Mouse (Mus musculus) brain, embryonic 14.5 days (tissue): ENCODE measurements around the gene Retreg1. TPM values are rescaled to one million over a fixed set of nuclear protein-coding genes. Genes with fewer than 3 reads are reported as not detected.
"Not testable (repeated sequence)": the region's sequence is repeated elsewhere in the genome, so short reads cannot be mapped to it uniquely, and the experiment has no call there.

Source experiments
- DNase-seq: peaks from one replicate; pipeline ENCODE4 v3.0.0-alpha.2; 2011; ENCODE audit warnings: low read depth
- CTCF ChIP-seq: fragments of 200-500 bp; IDR thresholded peaks from 2 replicates; pipeline ENCODE4 v1.5.1; 2012; ENCODE audit warnings: inconsistent platforms, mild to moderate bottlenecking, moderate library complexity, borderline replicate concordance; ENCODE audit not compliant: insufficient read depth, insufficient read length; ENCODE audit errors: extremely low read depth
- POLR2A ChIP-seq: fragments of 200-500 bp; IDR thresholded peaks from 2 replicates; pipeline ENCODE4 v1.6.1; 2012; ENCODE audit warnings: mild to moderate bottlenecking, inconsistent platforms, borderline replicate concordance; ENCODE audit not compliant: poor library complexity, insufficient read depth, insufficient read length, severe bottlenecking; ENCODE audit errors: extremely low read depth
- polyA plus RNA-seq: library from polyadenylated mRNA; depleted of rRNA; stranded (reverse); fragments of >200 nt; gene quantifications from 2 replicates; pipeline ENCODE4 v1.2.3, GENCODE M21; 2012

Gene Retreg1
- polyA plus RNA-seq, 1 experiment = 8.9 TPM

GRCm38 (mm10) chr15:25966220-25966774, 123.3 kb downstream of the Retreg1 start:
- TF ChIP-seq CTCF (no peak), POLR2A (no peak)
- no peak for DNase-seq

GRCm38 (mm10) chr15:25971596-25971995, 128.6 kb downstream of the Retreg1 start:
- no peak for TF ChIP-seq CTCF
- DNase-seq = no peak

- TF ChIP-seq POLR2A = no peak
- no peak for TF ChIP-seq CTCF
Observed at GRCm38 (mm10) chr15:25972758-25973157, 129.8 kb downstream of the Retreg1 start.

GRCm38 (mm10) chr15:25974352-25974751, 131.4 kb downstream of the Retreg1 start:
- TF ChIP-seq POLR2A = no peak
- no peak for TF ChIP-seq CTCF

More at GRCm38 (mm10) chr15:25972758-25973157, 129.8 kb downstream of the Retreg1 start:
- no peak for DNase-seq

GRCm38 (mm10) chr15:25975810-25976209, 132.8 kb downstream of the Retreg1 start:
- TF ChIP-seq CTCF = no peak
- no peak for DNase-seq

More at GRCm38 (mm10) chr15:25974352-25974751, 131.4 kb downstream of the Retreg1 start:
- DNase-seq = no peak

- DNase-seq = not testable (repeated sequence)
Observed at GRCm38 (mm10) chr15:25983614-25984013, 140.6 kb downstream of the Retreg1 start.

- peak; percentile 100 for DNase-seq
- TF ChIP-seq CTCF (no peak), POLR2A (peak; percentile 33; the same call in 1 of the 2 replicates)
Observed at GRCm38 (mm10) chr15:25984067-25984733, 141.2 kb downstream of the Retreg1 start, which contains the start of gene Zfp622. Gene Zfp622 (plus strand): TSS chr15:25984366.

GRCm38 (mm10) chr15:25984734-25985492, 141.9 kb downstream of the Retreg1 start:
- DNase-seq = no peak
- TF ChIP-seq CTCF (no peak), POLR2A (no peak)

GRCm38 (mm10) chr15:25992992-25993727, 150.2 kb downstream of the Retreg1 start:
- TF ChIP-seq CTCF (peak; percentile 58; the same call in 1 of the 2 replicates), POLR2A (no peak)
- peak; percentile 73 for DNase-seq

GRCm38 (mm10) chr15:25995521-25995920, 152.5 kb downstream of the Retreg1 start:
- peak; percentile 15; the same call in 1 of the 2 replicates for TF ChIP-seq CTCF
- no peak for TF ChIP-seq POLR2A
- DNase-seq = peak; percentile 86

- not testable (repeated sequence) for DNase-seq
Observed at GRCm38 (mm10) chr15:25999545-25999944, 156.6 kb downstream of the Retreg1 start.
